Mouse (Mus musculus) lung, embryonic 16.5 days (tissue): Measurements from ENCODE around the gene 1110065P20Rik. TPM values are rescaled to one million over a fixed set of nuclear protein-coding genes. Genes with fewer than 3 reads are reported as not detected.

Experiments
- ATAC-seq: fragments of 200-750 bp; cut with Nextera tagmentation; 2 replicates; pipeline ENCODE4 v1.8.0; 2017; ENCODE audit warnings: low read depth, mild to moderate bottlenecking, moderate library complexity
- H3K27ac ChIP-seq: fragments of 300-500 bp; sonication (generic); 2 replicates; pipeline ENCODE4 v1.5.1; 2014; ENCODE audit warnings: mild to moderate bottlenecking, control low read depth, low read length
- H3K27me3 ChIP-seq: fragments of 300-500 bp; sonication (generic); 2 replicates; pipeline ENCODE4 v1.6.1; 2014; ENCODE audit warnings: low read depth, low read length, mixed read lengths; ENCODE audit not compliant: control insufficient read depth, insufficient read depth
- H3K36me3 ChIP-seq: fragments of 300-500 bp; sonication (generic); 2 replicates; pipeline ENCODE4 v1.6.1; 2014; ENCODE audit warnings: low read length; ENCODE audit not compliant: control insufficient read depth, insufficient read depth
- H3K4me1 ChIP-seq: fragments of 300-500 bp; sonication (generic); replicated peaks from 2 replicates; pipeline ENCODE4 v1.6.1; 2014; ENCODE audit warnings: low read length, mixed read lengths; ENCODE audit not compliant: control insufficient read depth, insufficient read depth
- H3K4me2 ChIP-seq: fragments of 300-500 bp; sonication (generic); 2 replicates; pipeline ENCODE4 v1.6.1; 2014; ENCODE audit warnings: low read depth, low read length, control low read depth
- H3K4me3 ChIP-seq: fragments of 300-500 bp; sonication (generic); 2 replicates; pipeline ENCODE4 v1.5.1; 2014; ENCODE audit warnings: mild to moderate bottlenecking, low read length, control low read depth
- H3K9ac ChIP-seq: fragments of 300-500 bp; sonication (generic); 2 replicates; pipeline ENCODE4 v1.6.1; 2014; ENCODE audit warnings: low read length, control low read depth
- H3K9me3 ChIP-seq: fragments of 300-500 bp; sonication (generic); 2 replicates; pipeline ENCODE4 v1.6.1; 2016; ENCODE audit warnings: low read length; ENCODE audit not compliant: control insufficient read depth
- WGBS: fragments of 180-500 bp; shearing (Covaris S2); extraction: QIAGEN DNeasy Blood & Tissue Kit; methylation state at CpG from one replicate; pipeline ENCODE4 v1.1.7; 2014; 5-methylcytosine and 5-hydroxymethylcytosine counted together
- polyA plus RNA-seq: library from polyadenylated mRNA; unstranded; fragments of >200 nt; fragmentation: Nextera tagmentation; extraction: Ambion mirVana; gene quantifications from 2 replicates; pipeline ENCODE4 v1.2.1, GENCODE M21; 2015

The 1110065P20Rik gene
- polyA plus RNA-seq, 1 experiment from 2014 or later: 45.6 TPM

DNA sequence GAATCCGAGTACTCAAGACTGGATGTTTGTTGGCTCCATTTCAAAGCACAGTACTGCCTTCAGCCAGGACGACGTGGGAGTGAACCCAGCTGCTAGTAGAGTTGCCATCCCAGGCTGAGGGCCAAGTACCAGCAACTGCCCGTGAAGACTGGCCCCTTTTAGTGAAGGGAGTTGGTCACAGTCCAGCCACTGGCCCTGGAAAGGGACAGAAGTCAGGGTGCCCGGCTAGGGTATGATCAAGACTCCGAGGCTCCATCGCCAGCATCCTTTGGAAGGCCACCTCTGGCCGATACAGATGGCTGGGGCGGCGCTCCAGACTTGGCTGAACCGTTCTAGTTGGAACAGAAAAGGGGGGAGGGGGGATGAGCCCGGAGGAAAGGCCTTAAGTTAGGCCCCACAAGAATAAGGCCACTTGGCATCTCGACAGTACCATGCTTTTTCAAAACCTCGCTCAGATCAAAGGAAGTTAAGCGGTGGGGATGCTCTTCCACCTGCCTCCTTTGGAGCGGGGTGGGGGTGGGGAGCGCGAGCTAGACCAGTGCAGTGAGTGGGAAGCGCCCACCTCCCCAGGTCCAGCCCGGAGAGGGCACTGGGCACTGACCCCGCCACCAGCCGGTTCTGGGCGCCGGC, 1.2 kb downstream of the 1110065P20Rik start:
- Histone ChIP-seq H3K4me1 (peaks cover 12% of the 10 kb centered on the region), H3K4me3 (peak overlapping the region; percentile 86), H3K27me3 (no peaks in the 10 kb centered on the region), H3K36me3 (peaks cover 2% of the 10 kb centered on the region; the same call in 1 of the 2 replicates), H3K9ac (peak overlapping the region; percentile 83), H3K9me3 (no peaks in the 10 kb centered on the region), H3K27ac (peak overlapping the region; percentile 88), H3K4me2 (peak overlapping the region; percentile 67)
- ATAC-seq: peak; percentile 39
- WGBS: under 1% methylated on average over 21 of the region's 24 CpGs

DNA sequence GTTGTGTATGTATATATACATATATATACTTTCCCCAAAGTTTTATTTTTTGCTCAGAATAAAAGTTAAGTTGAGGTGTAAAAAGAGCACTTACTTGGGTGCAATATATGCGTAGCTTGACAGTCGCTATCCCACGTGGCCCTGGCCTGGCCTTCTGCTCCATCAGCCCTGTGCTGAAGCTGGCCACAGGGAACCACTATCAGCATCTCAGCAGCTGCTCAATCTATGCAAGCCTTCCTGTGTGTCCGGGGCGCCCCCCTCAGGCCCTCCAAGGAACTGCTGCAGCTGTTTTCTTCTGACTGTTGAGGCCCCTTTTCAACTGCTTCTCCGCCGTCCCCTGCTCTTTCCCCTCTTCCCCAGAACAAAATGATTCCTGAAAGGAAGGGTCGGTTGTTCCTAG, 3.4 kb downstream of the 1110065P20Rik start:
- Histone ChIP-seq H3K27ac (no peak overlapping the region), H3K9me3 (no peaks in the 10 kb centered on the region), H3K4me1 (peaks cover 12% of the 10 kb centered on the region), H3K27me3 (no peaks in the 10 kb centered on the region), H3K36me3 (peaks cover 3% of the 10 kb centered on the region), H3K4me3 (no peak overlapping the region), H3K4me2 (no peak overlapping the region), H3K9ac (no peak overlapping the region)
- no peak for ATAC-seq
- 13% methylated on average over 8 of the region's 8 CpGs for WGBS

DNA sequence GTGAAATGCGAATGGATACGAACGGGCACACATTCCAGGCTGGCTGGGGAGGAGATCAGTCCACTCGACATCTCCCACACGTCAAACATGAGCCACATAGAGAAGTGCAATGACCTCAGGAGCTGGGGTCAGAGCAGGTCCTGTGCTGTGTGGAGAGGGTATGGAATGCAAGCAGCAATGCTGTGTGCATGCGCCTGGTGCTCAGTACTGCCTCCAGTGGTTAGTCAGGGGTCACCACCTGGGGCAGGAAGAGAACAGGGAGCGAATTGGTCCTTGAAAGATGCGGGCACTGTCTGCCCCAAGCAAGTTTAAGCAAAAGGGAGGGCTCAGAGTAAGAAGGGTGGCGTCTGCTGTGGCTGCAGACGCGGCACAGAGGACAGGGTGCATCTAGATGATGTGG, 7.5 kb downstream of the 1110065P20Rik start:
- 53% methylated on average over 11 of the region's 11 CpGs for WGBS
- Histone ChIP-seq H3K9ac (no peak overlapping the region), H3K36me3 (peaks cover 10% of the 10 kb centered on the region), H3K9me3 (peaks cover 4% of the 10 kb centered on the region), H3K4me1 (no peaks in the 10 kb centered on the region; the same call in 1 of the 2 replicates), H3K27me3 (no peaks in the 10 kb centered on the region), H3K4me2 (no peak overlapping the region), H3K27ac (no peak overlapping the region), H3K4me3 (no peak overlapping the region)
- peak; percentile 27 for ATAC-seq

DNA sequence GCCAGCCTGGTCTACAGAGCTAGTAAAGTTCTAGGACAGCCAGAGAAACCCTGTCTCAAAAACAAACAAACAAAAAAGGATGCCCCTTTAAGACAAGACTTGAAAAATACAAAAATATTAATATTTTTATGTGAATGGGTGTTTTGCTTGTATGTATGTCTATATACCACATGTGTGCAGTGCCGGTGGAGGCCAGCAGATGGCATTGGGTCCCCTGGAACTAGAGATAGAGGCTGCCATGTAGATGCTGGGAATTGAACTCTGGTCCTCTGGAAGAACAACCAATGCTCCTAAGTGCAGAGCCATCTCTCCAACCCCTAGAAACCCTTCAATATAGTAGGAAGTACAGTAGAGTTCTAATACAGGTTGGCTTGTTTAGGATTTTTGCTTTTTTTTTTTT, 10.0 kb downstream of the 1110065P20Rik start:
- peaks cover 21% of the 10 kb centered on the region for H3K36me3 ChIP-seq
- no peak for ATAC-seq

DNA sequence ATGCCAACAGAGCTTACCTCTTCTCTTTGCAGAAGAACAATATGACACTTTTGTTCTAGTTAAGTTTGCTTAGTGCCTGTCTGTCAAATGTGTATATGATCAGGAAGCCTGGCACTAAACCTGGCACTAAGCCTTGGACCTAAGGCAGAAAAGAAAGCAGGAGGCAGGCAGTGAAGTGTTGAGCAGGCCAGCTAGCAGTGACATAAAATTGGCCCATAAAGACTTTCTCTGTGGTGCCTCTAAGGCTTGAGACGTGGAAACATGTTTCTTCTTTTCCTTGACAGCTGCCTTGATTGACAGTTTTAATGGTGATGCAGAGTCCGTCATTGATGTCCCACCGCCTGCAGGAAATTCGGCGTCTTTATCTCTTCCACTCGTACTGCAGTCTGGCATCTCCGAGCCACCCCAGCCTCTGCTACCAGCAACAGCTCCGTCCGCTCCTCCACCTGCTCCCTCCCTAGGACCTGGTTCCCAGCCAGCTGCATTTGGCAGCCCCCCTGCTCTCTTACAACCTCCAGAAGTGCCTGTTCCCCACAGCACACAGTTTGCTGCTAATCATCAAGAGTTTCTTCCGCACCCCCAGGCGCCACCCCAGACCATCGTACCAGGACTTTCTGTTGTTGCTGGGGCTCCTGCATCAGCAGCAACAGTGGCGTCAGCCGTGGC, 12.8 kb downstream of the 1110065P20Rik start:
- no peak overlapping the region for H3K4me2 ChIP-seq
- 80% methylated on average over 14 of the region's 14 CpGs for WGBS
- no peak for ATAC-seq

More for the DNA sequence above, 10.0 kb downstream of the 1110065P20Rik start:
- no peaks in the 10 kb centered on the region for H3K27me3 ChIP-seq
- no peak overlapping the region for H3K27ac ChIP-seq
- H3K4me2 ChIP-seq: no peak overlapping the region
- no peak overlapping the region for H3K4me3 ChIP-seq
- 97% methylated on average over 1 of the region's 1 CpGs for WGBS
- no peaks in the 10 kb centered on the region for H3K4me1 ChIP-seq
- H3K9ac ChIP-seq: no peak overlapping the region
- H3K9me3 ChIP-seq: peaks cover 4% of the 10 kb centered on the region

DNA sequence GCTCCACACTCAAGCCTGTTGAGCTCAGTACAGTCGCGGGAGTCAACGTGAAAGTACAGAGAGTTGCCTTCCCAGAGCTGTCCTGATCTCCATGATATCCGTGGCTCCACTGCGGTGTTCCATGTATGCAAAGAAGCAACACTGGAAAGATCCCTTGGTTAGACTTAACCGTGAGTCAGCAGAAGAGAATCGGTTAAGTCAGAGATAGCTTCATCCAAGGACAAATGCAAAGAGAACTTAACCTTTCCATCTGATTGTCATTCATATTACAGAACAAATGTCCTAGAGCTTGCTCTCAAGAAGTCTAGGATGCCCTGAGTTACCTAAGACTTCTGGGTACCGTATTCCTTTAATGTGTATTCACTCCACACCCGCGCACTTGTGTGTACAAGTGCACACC, 18.2 kb downstream of the 1110065P20Rik start:
- Histone ChIP-seq H3K36me3 (peaks cover 15% of the 10 kb centered on the region), H3K4me1 (no peaks in the 10 kb centered on the region), H3K4me2 (no peak overlapping the region), H3K9me3 (no peaks in the 10 kb centered on the region), H3K27ac (no peak overlapping the region), H3K9ac (no peak overlapping the region), H3K27me3 (no peaks in the 10 kb centered on the region), H3K4me3 (no peak overlapping the region)
- WGBS: 94% methylated on average over 10 of the region's 10 CpGs
- ATAC-seq: no peak

More for the DNA sequence above, 12.8 kb downstream of the 1110065P20Rik start:
- Histone ChIP-seq H3K36me3 (peaks cover 21% of the 10 kb centered on the region), H3K4me1 (no peaks in the 10 kb centered on the region), H3K27me3 (no peaks in the 10 kb centered on the region), H3K4me3 (no peak overlapping the region), H3K9me3 (peaks cover 4% of the 10 kb centered on the region), H3K27ac (no peak overlapping the region), H3K9ac (no peak overlapping the region)

DNA sequence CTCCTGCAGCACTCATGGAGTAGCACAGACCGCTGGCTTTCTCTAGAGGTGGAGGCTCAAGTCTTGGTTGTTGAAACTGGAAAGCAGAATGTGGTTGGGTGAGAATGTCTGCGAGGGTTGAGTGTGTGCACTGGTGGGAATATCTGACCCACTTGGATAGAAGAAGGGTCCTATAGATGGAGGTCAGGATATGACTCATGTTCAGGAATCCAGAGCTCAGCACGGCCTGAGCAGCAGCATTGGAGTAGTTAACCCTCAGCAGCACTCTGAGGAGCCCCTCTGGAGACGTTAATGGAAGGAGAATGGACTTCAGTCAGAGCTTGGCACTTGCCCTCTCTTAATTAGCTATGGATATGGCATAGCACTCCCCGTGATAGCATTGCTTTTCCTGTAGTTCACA, 21.3 kb downstream of the 1110065P20Rik start:
- Histone ChIP-seq H3K4me2 (no peak overlapping the region), H3K27me3 (no peaks in the 10 kb centered on the region), H3K36me3 (peaks cover 8% of the 10 kb centered on the region; the same call in 1 of the 2 replicates), H3K9ac (no peak overlapping the region), H3K27ac (no peak overlapping the region), H3K9me3 (no peaks in the 10 kb centered on the region), H3K4me1 (no peaks in the 10 kb centered on the region), H3K4me3 (no peak overlapping the region)
- WGBS: 50% methylated on average over 5 of the region's 5 CpGs
- ATAC-seq: no peak

DNA sequence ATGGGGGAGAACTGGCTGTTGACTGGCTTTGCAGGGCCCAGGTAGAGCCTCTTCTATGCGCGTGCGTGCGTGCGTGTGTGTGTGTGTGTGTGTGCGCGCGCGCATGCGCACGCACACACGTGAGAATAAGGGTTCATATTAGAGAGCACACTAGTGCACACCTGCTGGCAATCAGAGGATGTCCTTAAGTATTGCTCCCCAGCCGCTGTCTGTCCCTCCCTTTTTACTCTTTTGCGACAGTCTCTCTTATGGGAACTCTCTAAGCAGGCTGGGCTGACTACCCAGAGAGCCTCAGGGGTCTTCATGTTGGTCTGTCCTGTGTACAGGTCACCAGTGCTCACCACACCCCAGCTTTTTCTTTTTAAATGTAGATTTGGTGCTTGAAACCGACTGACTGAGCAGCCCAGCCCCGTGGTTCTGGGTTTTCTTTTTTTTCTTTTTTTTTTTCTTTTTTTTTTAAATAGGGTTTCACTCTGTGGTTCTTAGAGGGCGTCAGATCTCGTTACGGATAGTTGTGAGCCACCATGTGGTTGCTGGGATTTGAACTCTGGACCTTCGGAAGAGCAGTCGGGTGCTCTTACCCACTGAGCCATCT, 25.5 kb downstream of the 1110065P20Rik start:
- Histone ChIP-seq H3K9me3 (no peaks in the 10 kb centered on the region), H3K27ac (no peak overlapping the region), H3K4me1 (no peaks in the 10 kb centered on the region), H3K9ac (no peak overlapping the region), H3K27me3 (no peaks in the 10 kb centered on the region), H3K4me3 (no peak overlapping the region), H3K4me2 (no peak overlapping the region), H3K36me3 (peaks cover 7% of the 10 kb centered on the region; the same call in 1 of the 2 replicates)
- WGBS: 96% methylated on average over 21 of the region's 21 CpGs
- no peak for ATAC-seq

DNA sequence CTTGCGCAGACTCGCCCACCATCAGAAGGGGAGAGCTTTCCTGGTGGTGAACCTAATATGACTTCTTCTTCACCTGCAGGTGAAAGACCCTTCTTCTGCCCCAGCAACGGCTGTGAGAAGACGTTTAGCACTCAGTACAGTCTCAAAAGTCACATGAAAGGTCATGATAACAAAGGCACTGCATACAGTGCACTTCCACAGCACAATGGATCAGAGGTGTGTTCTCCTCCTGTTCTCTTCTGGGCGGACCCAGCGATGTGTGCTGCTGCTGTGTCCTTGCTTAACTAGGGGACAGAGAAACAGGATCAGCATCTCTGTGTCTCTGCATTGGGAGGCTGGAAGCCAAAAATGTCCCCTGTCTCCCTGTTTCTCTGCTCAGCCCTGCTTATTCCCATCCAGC, 26.0 kb downstream of the 1110065P20Rik start:
- Histone ChIP-seq H3K4me2 (no peak overlapping the region), H3K4me1 (no peaks in the 10 kb centered on the region), H3K9me3 (no peaks in the 10 kb centered on the region), H3K27ac (no peak overlapping the region), H3K9ac (no peak overlapping the region), H3K27me3 (no peaks in the 10 kb centered on the region), H3K4me3 (no peak overlapping the region), H3K36me3 (peaks cover 7% of the 10 kb centered on the region; the same call in 1 of the 2 replicates)
- no peak for ATAC-seq
- WGBS: 92% methylated on average over 6 of the region's 6 CpGs
